Mouse (Mus musculus) T-cell, adult 2 months (primary cell): ENCODE measurements around the gene Plch1.

Source experiments
- DNase-seq: peaks from one replicate; pipeline ENCODE4 v3.0.0; 2022; ENCODE audit warnings: low spot score

The Plch1 gene

DNA sequence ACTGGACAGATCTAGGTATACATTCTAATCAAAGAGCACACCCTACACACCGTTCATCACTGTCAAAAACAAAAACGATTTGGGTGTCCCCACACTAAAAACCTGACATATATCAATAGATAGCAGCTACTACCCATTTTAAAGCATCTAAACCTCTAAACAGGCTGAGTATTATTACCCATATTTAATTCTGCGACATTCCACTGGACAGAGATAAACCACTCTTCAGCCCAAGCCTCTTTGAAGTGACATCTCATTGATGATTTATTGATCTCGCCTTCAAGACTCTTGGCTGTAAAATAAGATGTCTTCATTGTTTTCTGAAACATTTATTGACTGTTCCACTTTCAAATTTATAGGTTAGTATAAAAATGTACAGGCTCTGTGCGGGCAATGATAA, 46.4 kb downstream of the Plch1 start:
- no peak for DNase-seq

DNA sequence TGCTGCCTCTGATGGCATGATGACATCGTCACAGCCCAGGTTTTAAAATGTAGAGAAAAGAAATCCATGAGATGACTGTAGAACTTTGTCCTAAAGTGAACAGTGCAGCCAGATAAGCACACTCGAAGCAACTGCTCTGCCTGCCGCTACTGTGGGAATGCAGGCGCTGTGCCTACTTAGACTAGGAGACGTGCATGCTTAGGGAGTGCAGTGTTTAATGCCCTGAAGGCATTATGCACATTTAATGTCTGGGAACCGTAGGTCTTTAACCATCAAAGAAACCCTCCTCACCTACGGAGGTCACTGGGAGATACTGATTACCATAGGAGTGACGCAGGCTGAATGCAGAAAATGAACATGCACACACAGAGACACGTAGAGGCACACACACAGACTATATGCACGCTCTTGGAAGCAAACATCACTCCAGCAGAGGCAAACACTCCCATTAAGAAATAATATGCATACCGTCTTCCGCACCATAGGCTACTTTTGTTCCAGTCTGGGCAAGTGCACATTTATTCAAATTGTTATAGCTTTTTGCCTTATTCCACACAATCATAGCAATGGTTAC, 48.1 kb downstream of the Plch1 start:
- DNase-seq = no peak

DNA sequence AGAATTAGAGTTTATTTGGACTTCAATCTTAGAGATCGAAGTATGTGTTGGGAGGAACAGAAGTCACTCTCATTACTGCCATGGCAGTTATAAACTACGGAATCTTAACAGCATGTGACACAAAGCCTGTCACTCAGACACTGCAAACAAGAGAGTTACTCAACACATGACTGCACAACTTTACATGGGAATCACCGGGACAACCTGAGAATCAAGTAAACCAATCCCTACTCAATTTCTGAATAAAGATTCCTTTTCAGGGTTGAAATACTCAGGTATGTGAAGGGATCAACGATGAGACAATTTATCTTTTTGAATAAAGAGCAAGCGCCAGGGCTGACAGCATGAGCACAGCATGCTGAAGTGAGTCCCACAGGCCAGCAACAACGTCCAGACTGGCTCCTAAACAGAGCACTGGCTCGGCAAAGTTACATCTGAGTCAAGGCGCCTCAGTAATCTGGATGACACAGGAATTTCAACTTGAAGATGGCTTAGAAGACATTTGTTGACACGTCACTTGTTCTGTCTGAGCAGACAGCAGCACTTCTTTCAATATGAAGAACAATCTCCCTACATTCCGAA, 49.4 kb downstream of the Plch1 start:
- no peak for DNase-seq

DNA sequence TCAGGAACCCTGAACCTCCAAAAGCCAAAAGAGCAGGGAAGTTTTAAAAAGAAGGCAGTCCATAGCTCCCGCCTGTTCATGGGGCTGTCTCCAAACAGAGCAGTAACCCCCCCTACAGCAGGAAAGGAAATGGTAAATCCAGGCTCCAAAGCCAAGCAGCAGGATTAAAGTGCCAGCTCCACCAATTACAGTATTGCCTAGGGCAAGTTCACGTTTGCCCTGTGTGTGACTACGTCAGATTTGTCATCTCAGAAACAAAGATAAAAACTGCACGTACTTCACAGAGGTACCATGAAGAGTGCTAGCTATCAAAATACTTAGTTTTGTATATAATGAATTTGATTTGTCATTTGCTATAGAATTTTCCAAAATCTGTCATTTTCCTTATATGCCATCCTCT, 55.1 kb downstream of the Plch1 start:
- DNase-seq = no peak

DNA sequence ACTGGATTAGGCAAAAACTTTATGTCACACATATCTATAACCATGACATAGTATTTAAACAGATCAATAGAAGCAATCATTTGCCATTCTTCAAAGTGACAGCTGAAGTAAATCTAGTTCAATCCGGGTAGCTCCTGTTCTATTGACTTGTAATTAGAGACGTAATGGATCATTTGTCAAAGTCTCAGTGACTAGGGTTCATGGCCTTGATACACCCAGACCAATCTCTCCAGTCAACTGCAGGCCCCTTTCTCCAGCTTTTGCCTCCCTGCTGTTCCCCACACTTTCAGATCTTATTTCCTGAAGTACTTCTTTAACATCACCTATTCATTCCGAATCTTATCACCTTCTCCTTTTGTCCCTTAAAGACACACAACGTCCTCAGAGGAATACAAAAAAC, 56.8 kb downstream of the Plch1 start:
- no peak for DNase-seq

DNA sequence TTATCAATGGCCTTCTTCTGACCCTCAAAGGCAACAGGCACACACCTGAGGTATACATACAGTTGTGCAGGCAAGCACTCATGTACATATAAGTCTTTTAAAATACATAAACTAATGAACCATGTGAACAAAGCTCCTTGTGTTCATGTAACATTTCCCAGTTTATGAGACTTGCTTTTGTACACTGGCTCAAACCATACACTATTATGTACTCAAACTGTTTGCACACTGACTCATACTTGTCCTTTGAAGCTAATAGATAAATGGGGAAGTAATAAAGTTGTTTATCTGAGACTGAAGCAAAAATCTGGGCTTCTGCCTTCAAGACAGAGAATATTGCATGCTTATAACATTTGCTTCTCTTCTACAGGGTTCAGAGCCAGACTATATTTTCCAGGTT, 61.5 kb downstream of the Plch1 start:
- DNase-seq = no peak

DNA sequence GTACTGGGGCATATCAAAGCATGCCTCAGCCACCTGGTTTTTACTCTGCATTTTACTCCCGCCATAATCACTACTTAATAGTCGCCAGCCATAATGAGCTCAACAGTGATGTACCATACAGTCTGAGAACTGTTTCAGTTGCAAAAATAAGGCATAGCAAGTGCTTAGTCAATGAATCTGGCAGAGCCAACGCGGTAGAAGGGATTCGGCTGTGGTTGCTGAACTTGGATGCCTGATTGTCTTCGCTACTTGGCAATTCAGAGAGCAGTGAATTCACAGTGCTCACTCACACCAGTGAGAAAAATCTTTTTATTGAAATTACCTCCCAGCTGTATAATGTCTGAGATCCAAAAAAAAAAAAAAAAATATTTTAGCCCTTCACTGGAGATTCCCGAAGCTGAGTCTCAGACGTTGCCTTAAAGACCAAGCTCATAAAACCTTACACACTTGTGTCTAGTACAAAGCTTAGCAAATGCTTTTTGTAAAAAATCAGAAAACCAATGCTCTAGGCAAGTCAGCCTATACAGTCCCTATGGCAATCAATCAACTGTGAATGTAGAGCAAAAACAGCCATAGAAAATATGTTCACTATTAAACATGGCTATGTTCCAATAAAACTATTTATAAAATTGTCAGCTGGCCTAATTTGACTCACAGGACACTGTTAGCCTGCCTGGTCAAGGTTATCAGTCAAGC, 62.2 kb downstream of the Plch1 start:
- DNase-seq = no peak

DNA sequence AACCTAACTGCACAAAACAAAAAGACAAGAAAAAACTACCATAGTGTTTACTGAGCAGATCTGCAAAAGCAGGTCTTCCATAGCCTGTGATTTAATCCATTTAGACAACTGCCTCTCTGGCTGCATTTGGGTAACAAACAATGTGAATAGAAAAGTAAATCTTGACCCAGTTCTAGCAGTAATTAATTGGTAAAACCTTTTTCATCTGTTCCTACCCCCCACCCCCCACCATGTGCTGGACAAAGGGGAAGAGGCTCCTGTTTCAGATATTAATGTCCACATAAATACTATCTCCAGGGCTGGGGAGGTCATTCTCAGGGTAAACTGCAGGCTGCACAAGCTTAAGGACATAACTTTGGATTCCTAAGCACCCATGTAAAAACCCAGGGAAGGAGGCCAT, 63.5 kb downstream of the Plch1 start:
- DNase-seq = no peak

DNA sequence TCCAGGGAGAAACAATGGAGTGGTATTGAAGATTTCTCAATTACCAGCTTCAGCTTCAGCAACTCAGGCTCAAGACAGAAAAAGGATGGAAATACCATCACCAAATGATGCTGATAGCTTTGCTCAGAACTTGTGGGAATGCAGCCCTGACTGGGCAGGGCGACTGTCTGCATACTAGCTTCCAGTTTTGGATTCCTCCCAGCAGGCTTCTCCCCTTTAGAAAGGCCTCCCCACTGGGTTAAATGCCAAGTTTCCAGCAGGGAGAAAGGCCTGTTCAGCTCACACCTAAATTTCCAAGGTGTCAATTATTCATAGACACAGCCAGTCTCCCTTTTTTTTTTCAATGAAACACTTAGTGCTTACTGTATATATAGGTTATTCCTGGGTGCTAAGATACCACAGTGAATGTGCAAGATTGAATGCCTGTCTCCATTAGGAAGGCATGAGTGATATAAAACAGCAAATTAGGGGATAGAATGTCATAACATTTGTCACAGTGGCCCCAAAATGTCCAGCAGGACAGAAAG, 75.3 kb downstream of the Plch1 start:
- DNase-seq = no peak

DNA sequence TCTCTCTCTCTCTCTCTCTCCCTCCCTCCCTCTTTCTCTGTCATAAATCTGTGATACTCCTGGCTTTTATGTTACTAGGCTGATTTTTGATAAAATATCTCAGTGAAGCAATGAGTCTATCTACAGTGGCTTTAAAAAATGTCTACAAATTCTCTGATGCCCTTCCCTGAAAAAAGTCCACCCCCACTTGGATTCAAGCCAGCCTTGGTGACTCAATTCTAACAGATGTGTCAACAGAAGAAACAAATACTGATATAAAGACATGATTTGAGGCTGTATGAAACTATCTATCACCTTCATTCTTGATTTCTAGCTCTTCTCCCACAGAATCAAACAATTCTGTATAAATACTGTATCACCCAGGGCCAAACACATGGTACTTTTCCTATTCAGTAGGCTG, 76.6 kb downstream of the Plch1 start:
- DNase-seq = no peak

DNA sequence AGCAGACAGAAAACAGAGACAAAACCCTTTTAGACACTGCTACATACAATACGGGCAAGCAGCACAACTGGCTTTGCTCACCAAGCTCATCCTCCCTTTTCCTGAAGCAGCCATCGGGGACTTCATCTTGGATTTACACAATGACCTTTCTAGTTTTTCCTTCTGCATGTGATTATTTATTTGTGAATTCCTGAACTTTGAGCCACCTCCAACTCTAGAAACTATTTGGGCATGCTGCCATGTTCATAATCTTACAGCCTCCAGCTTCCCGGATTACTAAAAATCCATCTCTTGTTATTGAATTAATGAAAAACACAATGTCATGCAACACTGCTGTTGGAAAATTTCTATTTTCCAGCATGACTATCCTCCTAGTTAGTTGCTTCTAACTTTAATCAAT, 84.1 kb downstream of the Plch1 start:
- DNase-seq = no peak

DNA sequence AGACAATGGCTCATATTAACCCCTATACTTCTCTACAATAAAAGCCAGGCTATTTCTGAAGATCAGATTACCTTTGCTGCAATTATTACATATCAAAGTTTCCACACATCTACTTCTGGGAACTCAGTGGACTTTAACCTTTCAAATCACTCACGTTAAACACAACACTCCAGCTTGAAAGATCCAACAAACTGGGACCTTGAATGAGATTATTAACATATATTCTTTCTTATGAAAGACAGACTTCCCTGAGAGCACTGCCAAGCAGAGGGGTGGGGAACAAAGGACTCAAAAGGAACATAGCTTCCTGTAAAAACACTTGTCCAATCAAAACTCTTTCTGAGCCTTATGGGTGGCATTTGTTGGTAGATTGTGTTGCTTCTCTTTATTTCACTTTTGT, 85.1 kb downstream of the Plch1 start:
- DNase-seq = no peak

DNA sequence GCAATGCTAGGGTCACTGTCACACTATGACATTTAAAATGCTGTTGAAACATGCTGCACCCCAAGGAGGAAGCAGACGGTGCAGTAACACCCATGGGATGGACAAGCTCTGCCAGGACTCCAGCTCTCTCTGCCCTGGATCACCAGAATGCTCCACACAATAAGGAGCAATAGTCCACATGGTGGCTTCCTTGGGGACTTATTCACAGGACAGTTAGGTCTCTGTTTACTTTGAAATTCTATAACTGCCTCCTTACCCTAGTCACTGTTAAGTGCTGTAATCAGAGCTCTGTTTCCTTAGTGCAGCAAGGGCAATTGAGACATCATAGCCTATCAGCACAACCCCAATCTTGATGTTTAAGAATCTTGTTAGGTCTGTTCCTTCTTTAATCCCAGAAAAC, 92.4 kb downstream of the Plch1 start:
- DNase-seq = no peak

DNA sequence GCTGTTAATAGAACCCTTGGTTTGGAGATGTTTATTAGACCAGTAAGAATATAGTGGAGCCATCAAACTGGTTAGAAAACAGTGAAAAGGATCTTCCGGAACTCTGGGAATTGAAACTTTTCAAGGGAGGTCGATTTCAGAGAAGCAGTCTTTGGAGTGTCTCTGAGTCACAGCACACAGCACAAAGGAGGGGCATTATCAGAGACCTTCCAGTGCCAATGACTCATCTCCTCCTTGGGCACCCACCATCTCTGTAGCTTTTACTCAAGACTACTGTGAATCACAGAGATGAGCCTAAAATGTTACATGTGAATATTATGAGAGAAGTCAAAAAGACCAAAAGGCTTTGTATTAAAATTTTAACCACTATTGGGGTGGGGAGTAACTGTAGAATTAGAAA, 93.8 kb downstream of the Plch1 start:
- DNase-seq = no peak

DNA sequence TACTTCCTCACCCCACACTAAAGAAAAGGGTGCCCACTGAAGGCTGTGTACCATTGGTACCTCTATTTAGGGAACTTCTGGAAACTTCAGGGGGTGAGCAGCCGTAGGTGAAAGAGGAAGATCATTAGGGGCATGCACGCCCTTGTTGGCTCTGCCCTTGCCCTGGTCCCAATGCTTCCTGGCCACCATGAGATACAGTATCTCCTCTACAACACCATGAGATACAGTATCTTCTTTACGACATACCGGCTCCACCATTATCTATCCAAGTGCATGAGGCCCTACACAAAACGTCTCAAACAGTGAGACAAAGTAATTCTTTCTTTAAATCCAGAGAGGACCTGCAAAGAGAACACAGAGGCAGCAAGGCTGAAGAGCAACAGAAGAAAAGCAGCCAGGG, 98.6 kb downstream of the Plch1 start:
- DNase-seq = no peak

DNA sequence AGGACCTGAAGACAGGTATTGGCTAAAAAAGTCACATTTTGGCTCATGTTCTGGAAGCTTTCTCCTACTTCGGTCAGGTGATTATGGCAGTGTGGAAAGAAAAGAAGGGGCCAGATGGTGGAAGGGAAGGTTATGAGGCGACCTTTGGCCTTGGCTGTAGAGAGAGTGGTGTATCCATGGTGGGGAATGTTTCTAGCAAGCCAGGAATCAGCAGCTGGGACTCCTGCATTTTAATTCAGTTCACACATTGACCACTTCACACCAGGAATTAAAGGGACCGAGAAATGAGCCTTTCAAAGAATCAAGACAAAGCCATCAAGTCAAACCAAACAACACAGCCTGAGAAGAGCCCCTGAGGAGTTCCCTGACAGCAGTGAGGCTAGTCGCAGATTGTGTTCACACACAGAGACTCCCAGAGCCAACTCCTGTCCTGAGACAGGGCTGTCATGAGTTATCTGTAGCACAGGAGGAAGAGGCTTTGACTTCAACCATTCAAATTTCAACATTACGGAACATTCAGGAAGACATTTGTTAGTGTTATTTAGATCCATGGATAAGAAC, 112.4 kb downstream of the Plch1 start:
- no peak for DNase-seq

DNA sequence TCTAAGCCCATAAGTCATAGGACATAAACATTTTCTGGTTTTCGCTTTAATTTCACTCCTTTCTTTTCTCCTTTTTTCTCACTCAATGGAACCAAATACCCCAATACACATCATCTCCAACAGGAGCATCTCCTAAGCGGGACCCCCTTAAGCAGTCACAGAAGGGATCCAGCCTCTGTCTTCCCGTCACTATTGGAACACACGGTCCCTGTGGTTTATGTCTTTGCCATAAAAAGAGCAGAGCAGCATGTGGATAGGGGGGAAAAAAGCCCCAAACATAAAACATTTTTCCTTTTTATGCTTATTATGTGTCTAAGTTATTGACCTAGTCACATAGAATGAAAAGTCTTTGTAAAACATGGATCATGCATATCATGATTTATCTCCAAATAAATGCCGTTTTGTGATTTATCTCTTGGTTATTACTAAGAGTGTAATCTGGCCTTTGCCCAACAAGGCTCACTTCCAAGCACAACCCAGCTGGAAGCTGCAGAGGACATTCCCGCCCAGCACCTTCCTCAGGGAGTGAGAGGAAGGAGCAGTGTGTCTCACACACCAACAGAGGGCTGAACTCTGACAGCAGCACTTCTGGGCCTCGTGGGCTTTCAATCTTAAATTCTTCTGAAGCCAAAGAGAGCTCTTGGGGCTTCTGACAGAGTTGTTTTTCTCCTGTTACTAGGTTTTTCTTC, 126.5 kb downstream of the Plch1 start:
- DNase-seq = no peak

DNA sequence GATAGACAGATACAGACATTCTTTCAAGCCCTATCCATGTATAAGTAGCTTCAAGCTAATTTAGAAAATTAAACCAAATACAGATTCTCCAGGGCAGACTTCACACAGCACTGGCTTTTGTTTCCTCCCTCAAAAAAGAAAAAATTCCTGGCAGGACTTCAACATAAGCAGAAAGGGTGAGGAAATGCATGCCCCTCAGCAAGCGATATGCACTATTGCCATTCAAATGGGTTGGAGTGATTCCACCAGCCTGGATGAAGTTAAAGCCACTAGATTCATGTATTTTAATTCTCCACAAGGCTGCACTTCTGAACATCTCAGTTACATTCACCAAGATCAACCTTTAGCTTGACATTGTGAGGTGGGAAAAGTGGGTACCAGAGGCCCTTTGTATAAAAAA, 138.5 kb downstream of the Plch1 start:
- DNase-seq = no peak

DNA sequence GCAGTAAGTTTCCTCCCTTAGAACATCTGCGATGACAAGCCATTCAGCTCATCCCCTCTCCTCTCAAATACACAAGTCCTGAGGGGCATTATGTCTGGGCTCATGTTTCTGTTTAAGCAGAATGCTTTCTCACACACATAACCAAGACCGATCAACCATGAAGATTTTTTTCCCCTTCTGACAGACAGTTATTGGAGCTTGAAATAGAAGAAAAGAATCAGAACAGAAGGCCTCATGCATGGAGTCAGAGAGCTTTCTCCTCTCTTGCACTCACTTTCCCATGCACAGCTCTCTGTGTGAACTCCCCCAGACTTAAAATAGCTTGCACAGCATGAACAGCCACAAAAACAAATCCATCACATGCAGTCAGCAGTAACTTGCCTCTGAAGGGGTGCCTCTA, 159.2 kb downstream of the Plch1 start:
- DNase-seq = no peak

DNA sequence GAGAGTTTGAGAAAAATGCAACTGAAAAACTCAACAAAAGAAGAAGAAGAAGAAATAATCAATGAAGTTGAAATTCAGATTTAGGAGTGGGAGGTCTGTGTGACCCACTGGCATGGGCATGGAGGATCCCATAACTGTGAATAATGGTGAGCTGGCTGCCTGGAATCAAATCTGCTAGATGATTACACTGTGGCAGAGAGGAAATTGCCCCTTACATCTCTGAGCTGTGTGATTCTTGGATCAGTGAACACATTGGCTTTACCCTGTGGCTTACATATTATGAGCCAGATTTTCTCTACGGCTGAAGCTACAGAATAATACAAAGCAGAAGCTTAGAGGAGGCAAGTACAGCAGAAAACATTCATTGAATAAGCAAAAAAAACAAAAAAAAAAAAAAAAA, 170.9 kb downstream of the Plch1 start:
- no peak for DNase-seq

DNA sequence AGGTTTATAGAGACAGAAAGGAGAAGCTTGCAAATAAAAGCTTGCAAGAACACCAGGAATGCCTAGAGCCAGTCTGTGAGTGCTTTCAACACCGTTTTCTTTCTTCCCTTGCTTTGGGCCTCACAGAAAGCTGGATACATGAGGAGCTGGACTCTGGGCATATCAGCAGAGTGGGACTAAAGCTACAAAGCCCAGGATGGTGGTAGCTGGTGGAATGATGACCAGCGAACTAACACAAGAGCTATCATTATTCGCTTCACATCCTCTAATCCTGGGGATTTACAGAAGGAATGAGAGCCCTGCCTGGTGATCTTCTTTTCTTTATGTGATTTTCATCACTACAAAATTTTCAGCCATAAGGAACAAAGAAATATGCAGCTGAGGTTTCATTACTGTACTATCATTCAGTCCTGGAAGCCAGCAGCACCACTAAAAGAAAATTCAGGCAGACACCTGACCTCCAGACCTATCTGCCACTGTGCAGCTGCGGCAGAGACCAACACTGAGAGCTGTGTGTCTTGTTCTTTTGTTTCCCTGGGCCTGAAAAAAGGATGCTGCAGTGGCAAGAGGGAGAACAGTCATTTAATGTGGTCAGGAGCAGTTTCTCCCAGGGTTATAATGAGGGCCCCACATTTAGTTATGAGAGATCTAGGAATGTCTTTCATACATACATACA, 172.5 kb downstream of the Plch1 start:
- no peak for DNase-seq

DNA sequence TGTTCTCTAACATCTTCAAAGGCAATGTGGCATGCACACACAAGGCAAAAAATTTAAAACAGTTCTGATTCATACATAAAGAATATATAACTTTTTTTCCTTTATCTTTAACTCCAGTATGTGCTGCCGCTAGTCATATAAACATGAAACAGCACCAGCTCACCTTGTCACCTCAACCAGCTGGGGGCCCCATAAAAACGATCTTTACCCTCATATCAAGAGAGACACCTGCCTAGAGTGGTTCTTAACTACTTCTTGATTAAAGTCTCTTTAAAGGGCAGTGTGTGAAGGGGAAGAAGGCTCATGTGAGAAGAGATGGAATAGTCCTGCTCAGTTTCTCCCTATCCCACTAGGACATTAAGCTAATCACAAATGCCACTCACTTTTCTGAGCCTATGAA, 205.6 kb downstream of the Plch1 start:
- no peak for DNase-seq
